ENCODE assay signal across 12 mouse cellular contexts in the genomic region with DNA sequence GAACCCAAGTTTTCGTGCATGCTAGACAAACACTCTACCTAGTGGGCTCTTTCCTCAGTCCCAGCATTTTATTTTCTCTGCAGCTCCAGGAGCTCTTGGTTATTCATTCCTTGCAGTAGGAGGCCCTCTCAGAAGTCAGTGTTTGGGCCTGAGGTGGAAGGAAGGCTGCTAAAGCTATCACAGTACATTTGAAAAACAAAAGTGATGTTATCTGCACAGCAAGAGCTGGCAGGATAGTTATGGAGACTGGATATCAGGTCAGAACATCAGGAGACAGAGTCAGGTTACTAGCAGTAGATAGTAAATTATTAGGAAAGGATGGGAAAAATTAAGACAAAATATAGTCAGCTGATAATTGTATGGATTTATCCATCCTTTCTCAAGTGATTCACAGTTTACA.
"Had no signal": no experiment of that assay in that cellular context is flagged by ENCODE, and none has a peak within 500 bp of the region (broad histone marks: within the 10 kb centered on the region; RNA-seq: fewer than 3 reads in every experiment).

No protein-coding gene starts in this region.

- DNase-seq: gastrocnemius, adult 2 months; gastrocnemius, postnatal 10 days; gastrocnemius, postnatal 25 days; heart, adult 2 months; heart, postnatal 4 days; kidney, adult 18-20 months; kidney, adult 8-10 months; kidney, postnatal 10 days; kidney, postnatal 25 days; kidney, postnatal 4 days; liver; liver, embryonic 13.5 days had no signal
